Mouse (Mus musculus) liver, adult 2 months (tissue): Measurements from ENCODE around the gene Wdr45.
"Not testable (repeated sequence)": the region's sequence is repeated elsewhere in the genome, so short reads cannot be mapped to it uniquely, and the experiment has no call there.

Experiments used
- CTCF ChIP-seq: fragments of 200-500 bp; IDR thresholded peaks from 2 replicates; pipeline ENCODE4 v1.5.1; 2011; ENCODE audit warnings: low read depth, low read length, control low read depth
- POLR2A ChIP-seq: fragments of 200-500 bp; IDR thresholded peaks from 2 replicates; pipeline ENCODE4 v1.6.1; 2011; ENCODE audit warnings: low read length, control low read depth; ENCODE audit not compliant: insufficient read depth; ENCODE audit errors: extremely low read depth

DNA sequence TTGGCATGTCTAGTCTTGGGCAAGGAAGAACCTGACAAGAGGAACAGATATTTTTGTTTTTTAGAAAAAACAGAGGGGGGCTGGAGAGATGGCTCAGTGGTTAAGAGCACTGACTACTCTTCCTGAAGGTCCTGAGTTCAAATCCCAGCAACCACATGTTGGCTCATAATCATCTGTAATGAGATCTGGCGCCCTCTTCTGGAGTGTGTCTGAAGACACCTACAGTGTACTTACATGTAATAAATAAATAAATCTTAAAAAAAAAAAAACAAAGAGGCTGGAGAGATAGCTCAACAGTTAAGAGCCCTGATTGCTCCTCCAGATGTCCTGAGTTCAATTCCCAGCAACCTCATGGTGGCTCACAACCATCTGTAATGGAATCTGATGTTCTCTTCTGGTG lies 1.9 kb downstream of the Wdr45 start:
- not testable (repeated sequence) for TF ChIP-seq POLR2A, CTCF
